Mouse (Mus musculus): Measurements from ENCODE around the gene Vwa5b2.

DNA sequence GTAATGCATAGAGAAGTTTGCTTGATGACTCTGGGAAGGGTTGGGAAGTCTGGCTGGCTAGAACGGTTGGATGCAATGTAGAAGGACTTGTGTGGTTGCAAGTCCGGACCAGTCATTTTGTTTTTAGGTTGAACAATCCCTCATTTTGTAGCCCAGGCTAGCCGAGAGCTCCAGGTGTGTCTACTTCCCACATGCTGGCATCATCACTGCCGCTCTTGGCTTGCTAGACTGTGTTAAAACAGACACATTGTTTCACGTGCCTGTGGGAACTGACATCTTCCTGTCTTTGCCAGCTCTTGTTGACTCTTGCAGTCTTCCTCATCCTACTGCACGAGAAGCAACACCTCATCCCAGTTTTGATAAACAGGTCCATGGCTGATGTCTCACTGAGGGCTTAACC lies 34.3 kb upstream of the Vwa5b2 start:
- no peak for TF ChIP-seq CTCF (IDR thresholded peaks at IDR 0.05; ENCODE audit: insufficient read depth, low read length)
- TF ChIP-seq POLR2A (IDR thresholded peaks at IDR 0.05; ENCODE audit: borderline replicate concordance, extremely low read depth, low read depth, low read length), result no peak
